ENCODE assay signal across 8 mouse cellular contexts in the genomic region with DNA sequence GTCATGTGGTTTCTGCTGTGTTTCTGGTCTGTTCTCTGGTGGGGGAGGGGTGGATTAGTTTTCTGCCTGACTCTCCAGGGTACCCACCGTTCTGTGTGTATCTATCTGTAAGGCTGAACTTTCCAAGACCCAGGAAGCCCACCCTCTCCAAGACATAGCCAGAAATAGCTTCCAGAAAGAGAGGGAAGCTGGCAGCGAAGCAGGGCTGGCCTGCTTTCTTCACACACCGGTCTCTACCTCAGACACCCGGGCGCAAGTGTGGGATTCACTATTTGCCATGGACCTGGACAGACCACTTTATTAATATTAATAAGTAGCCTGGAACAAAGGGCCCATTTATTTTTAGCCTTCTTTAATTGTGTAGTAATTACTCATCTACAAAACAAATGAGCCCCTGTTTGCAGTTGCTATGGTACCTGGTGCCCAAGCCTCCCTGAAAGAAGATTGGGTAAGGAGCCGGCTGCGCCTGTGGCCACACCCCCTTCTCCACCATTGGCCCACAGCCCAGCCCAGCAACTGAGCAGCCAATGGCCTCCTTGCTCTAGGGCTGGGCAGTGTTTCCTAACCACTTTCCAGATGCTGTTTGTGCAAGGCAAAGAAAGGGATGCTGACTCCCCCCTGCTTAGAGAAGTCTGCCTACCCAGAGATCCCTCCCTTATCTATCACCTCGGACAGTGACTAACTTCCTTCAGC.
DNase-seq lines count a peak whose midpoint lies in the region; ATAC-seq and TF ChIP-seq lines count a peak whose summit lies in the region.

No protein-coding gene starts in this region.

- peak; percentile 98 for ATAC-seq in hindbrain, postnatal 0 days

- H3K27me3 ChIP-seq in hindbrain, postnatal 0 days (ENCODE audit: insufficient read depth, low read length): no peaks in the 10 kb centered on the region

- H3K9me3 ChIP-seq in hindbrain, postnatal 0 days (ENCODE audit: low read length): no peaks in the 10 kb centered on the region

- WGBS in hindbrain, postnatal 0 days: 12% methylated on average over 8 of the region's 8 CpGs

- H3K27ac ChIP-seq in hindbrain, postnatal 0 days: peak overlapping the region; percentile 72

- no peak overlapping the region for H3K4me3 ChIP-seq in hindbrain, postnatal 0 days (ENCODE audit: low read length)

- H3K4me2 ChIP-seq in hindbrain, postnatal 0 days (ENCODE audit: low read depth, low read length): peak overlapping the region; percentile 2; the same call in 1 of the 2 replicates

- intact Hi-C loops in left cerebral cortex, postnatal 14 days (cut with DNase I): no loop called here

- H3K36me3 ChIP-seq in hindbrain, postnatal 0 days (ENCODE audit: insufficient read depth, low read length): peaks cover 3% of the 10 kb centered on the region; the same call in 1 of the 2 replicates

- peaks cover 21% of the 10 kb centered on the region for H3K4me1 ChIP-seq in hindbrain, postnatal 0 days (ENCODE audit: insufficient read depth, low read length)

- no peak overlapping the region for H3K9ac ChIP-seq in hindbrain, postnatal 0 days (replicated peaks; ENCODE audit: low read length)

- no peak for TF ChIP-seq CTCF in hindbrain, postnatal 0 days (IDR thresholded peaks at IDR 0.05; ENCODE audit: low read depth)

- DNase-seq in adrenal gland, adult (ENCODE audit: inconsistent age in 2 of 2, low spot score in 1 of 2): peak; percentile 80 to 86
- DNase-seq in cerebellum, postnatal 4 days (ENCODE audit: low spot score in 2 of 2): peak; percentile 43 to 78
- peak; percentile 71 to 83 for DNase-seq in frontal cortex, postnatal 14 days (ENCODE audit: low spot score in 2 of 2)
- peak; percentile 95 for DNase-seq in hindbrain, postnatal 0 days (ENCODE audit: low spot score)
- peak; percentile 80 to 91 for DNase-seq in left cerebral cortex, postnatal 14 days (ENCODE audit: low spot score in 2 of 2)
- peak; percentile 69 to 77 for DNase-seq in lung, postnatal 4 days
- DNase-seq in right cerebral cortex, postnatal 4 days: peak; percentile 80
- DNase-seq in yolk sac, embryonic 10.5 days (ENCODE audit: low spot score): no peak
